Mouse (Mus musculus): ENCODE measurements around the gene Hist2h4. TPM values are rescaled to one million over a fixed set of nuclear protein-coding genes. Genes with fewer than 3 reads are reported as not detected.
A peak's percentile ranks its signal among the peaks of the same experiment; 100 is the strongest.
"Not testable (repeated sequence)": the region's sequence is repeated elsewhere in the genome, so short reads cannot be mapped to it uniquely, and the experiment has no call there.

Hist2h4 gene
- total and polyA plus RNA-seq, 2 experiments from 2014 or later: 5.1 to 60.5 TPM

GRCm38 (mm10) chr3:96221640-96222038, 41.5 kb downstream of the Hist2h4 start:
- TF ChIP-seq CTCF (IDR thresholded peaks at IDR 0.05; ENCODE audit: low read depth): no peak
- 9% methylated on average over 9 of the region's 9 CpGs for WGBS
- Histone ChIP-seq H3K9ac (peak overlapping the region; percentile 69), H3K4me1 (ENCODE audit: insufficient read depth) (peaks cover 10% of the 10 kb centered on the region), H3K27me3 (ENCODE audit: insufficient read depth, low read length) (no peaks in the 10 kb centered on the region), H3K9me3 (ENCODE audit: low read length) (no peaks in the 10 kb centered on the region), H3K36me3 (ENCODE audit: insufficient read depth) (no peaks in the 10 kb centered on the region), H3K4me2 (ENCODE audit: low read depth) (peak overlapping the region; percentile 80), H3K27ac (ENCODE audit: low read depth, low read length) (peak overlapping the region; percentile 92), H3K4me3 (ENCODE audit: low read depth, low read length) (peak overlapping the region; percentile 63)
- ATAC-seq (no peak), DNase-seq (no peak)

DNA sequence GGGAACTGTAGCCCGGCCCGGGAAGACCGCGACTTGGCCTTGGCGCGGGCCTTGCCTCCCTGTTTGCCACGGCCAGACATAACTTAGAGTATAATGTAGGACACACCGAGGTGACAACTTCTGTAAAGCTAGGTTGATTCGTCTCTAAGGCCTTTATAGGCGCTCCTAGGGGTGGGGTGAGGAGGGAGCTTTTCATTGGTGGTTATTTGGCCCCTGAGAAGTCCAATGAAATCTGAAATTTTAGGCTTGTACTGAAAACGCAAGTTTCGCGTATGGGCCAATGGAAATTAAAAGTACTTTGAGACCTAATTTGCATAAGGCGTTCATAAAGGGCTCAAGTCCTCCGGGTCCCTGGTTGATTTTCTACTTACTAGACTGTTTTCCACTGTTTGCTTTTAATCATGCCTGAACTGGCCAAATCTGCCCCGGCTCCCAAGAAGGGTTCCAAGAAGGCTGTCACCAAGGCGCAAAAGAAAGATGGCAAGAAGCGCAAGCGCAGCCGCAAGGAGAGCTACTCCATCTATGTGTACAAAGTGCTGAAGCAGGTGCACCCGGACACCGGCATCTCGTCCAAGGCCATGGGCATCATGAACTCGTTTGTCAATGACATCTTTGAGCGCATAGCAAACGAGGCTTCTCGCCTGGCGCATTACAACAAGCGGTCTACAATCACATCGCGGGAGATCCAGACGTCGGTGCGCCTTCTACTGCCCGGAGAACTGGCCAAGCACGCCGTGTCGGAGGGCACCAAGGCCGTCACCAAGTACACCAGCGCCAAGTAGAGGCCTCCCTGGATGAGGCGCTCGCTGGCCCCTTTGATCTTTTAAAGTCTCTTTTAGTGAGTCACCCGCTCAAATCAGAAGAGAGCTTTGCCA, 42.1 kb downstream of the Hist2h4 start, which contains the start of the genes Hist2h2ac and Hist2h2be:
Hist2h2ac (minus strand) TSS at position 116 of the 875 bp plus-strand sequence.
Hist2h2be (plus strand) TSS at position 355 of the 875 bp plus-strand sequence.
- peak; percentile 84 for ATAC-seq
- H3K4me1 ChIP-seq (ENCODE audit: insufficient read depth): peaks cover 10% of the 10 kb centered on the region

GRCm38 (mm10) chr3:96220131-96220764, 42.9 kb downstream of the Hist2h4 start:
- peak overlapping the region; percentile 63 for H3K4me3 ChIP-seq (ENCODE audit: low read depth, low read length)
- peak overlapping the region; percentile 69 for H3K9ac ChIP-seq
- H3K4me1 ChIP-seq (ENCODE audit: insufficient read depth); H3K27me3 ChIP-seq (ENCODE audit: insufficient read depth, low read length); DNase-seq; H3K9me3 ChIP-seq (ENCODE audit: low read length); H3K36me3 ChIP-seq (ENCODE audit: insufficient read depth): not testable (repeated sequence)
- ATAC-seq: peak; percentile 5
- WGBS: under 1% methylated on average over 33 of the region's 47 CpGs
- peak overlapping the region; percentile 92 for H3K27ac ChIP-seq (ENCODE audit: low read depth, low read length)
- peak overlapping the region; percentile 80 for H3K4me2 ChIP-seq (ENCODE audit: low read depth)

More for the DNA sequence above, 42.1 kb downstream of the Hist2h4 start, which contains the start of the genes Hist2h2ac and Hist2h2be:
- Histone ChIP-seq H3K27ac (ENCODE audit: low read depth, low read length) (peak within 1 kb of the TSS; percentile 92), H3K27me3 (ENCODE audit: insufficient read depth, low read length) (no peaks in the 10 kb centered on the region), H3K9me3 (ENCODE audit: low read length) (no peaks in the 10 kb centered on the region), H3K4me3 (ENCODE audit: low read depth, low read length) (peak within 1 kb of the TSS; percentile 63), H3K4me2 (ENCODE audit: low read depth) (peak within 1 kb of the TSS; percentile 80), H3K9ac (peak within 1 kb of the TSS; percentile 69), H3K36me3 (ENCODE audit: insufficient read depth) (no peaks in the 10 kb centered on the region)
- TF ChIP-seq CTCF (IDR thresholded peaks at IDR 0.05; ENCODE audit: low read depth): no peak
- peak; percentile 92 for DNase-seq
- under 1% methylated on average over 43 of the region's 43 CpGs for WGBS

DNA sequence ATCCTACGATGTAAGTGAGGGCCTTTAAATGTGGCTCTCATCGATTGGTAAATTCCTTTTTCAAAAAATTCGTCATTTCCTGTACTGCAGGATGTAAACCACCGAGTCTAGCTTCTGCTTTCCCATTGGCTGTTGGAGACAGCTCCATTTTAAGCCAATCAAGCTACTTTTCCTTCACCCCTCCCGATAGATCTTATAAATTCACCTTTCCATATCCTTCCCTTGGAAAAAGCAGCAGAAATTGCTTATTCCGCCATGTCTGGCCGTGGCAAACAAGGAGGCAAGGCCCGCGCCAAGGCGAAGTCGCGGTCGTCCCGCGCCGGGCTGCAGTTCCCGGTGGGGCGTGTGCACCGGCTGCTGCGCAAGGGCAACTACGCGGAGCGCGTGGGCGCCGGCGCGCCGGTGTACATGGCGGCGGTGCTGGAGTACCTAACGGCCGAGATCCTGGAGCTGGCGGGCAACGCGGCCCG, 43.4 kb downstream of the Hist2h4 start, which contains the start of the genes Bola1 and Hist2h2ab:
Bola1 (minus strand) TSS at position 49 of the 470 bp plus-strand sequence.
Hist2h2ab (plus strand) TSS at position 205 of the 470 bp plus-strand sequence.
- Histone ChIP-seq H3K27me3 (ENCODE audit: insufficient read depth, low read length) (no peaks in the 10 kb centered on the region), H3K9ac (peak within 1 kb of the TSS; percentile 69), H3K36me3 (ENCODE audit: insufficient read depth) (no peaks in the 10 kb centered on the region), H3K27ac (ENCODE audit: low read depth, low read length) (peak within 1 kb of the TSS; percentile 92), H3K4me3 (ENCODE audit: low read depth, low read length) (peak within 1 kb of the TSS; percentile 63), H3K4me2 (ENCODE audit: low read depth) (peak within 1 kb of the TSS; percentile 80), H3K9me3 (ENCODE audit: low read length) (no peaks in the 10 kb centered on the region), H3K4me1 (ENCODE audit: insufficient read depth) (peaks cover 5% of the 10 kb centered on the region)
- WGBS: 2% methylated on average over 36 of the region's 37 CpGs
- ATAC-seq: peak; percentile 94
- TF ChIP-seq CTCF (IDR thresholded peaks at IDR 0.05; ENCODE audit: low read depth): no peak
- DNase-seq: peak; percentile 90

DNA sequence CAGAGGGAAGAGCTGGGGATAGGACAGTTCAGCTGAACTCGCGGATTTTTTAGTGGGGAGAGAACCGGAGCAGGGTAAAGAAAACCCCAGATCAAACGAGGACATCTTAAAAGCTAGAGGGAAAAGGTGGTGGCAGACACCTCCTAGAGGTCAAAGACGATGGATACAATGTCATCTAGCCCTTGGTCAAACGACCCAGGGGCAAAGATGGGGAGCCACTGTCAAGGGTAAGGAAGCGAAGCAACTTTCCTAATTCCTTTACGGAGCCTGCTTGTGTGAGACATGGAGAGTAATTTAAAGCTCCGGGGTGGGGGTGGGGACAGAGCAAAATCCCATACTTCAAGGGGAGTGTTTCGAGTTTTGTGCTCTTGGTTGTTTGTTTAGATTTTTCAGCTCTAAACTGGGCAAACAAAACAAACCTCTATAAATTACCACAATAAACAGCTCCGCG, 43.9 kb downstream of the Hist2h4 start:
- peaks cover 5% of the 10 kb centered on the region for H3K4me1 ChIP-seq (ENCODE audit: insufficient read depth)
- WGBS: 0% methylated on average over 12 of the region's 12 CpGs
- TF ChIP-seq CTCF (IDR thresholded peaks at IDR 0.05; ENCODE audit: low read depth): peak; percentile 50
- H3K36me3 ChIP-seq (ENCODE audit: insufficient read depth): no peaks in the 10 kb centered on the region
- ATAC-seq (peak; percentile 37), DNase-seq (no peak)
- H3K4me3 ChIP-seq (ENCODE audit: low read depth, low read length): peak overlapping the region; percentile 63
- H3K9ac ChIP-seq: peak overlapping the region; percentile 69
- H3K4me2 ChIP-seq (ENCODE audit: low read depth): peak overlapping the region; percentile 80
- no peaks in the 10 kb centered on the region for H3K27me3 ChIP-seq (ENCODE audit: insufficient read depth, low read length)
- H3K9me3 ChIP-seq (ENCODE audit: low read length): no peaks in the 10 kb centered on the region
- peak overlapping the region; percentile 92 for H3K27ac ChIP-seq (ENCODE audit: low read depth, low read length)

Small RNA genes lying within 50 kb of the gene (microRNA-seq; reads per million reads assigned to microRNA genes)
- 0 reads per million in 2 experiments for gene Gm44492
- 0 reads per million in 2 experiments for gene Gm47311
- gene Gm47313: 0 reads per million in 2 experiments

Other genes with a start within 250 kb of the Hist2h4 start
- gene Vps45, start 204.8 kb downstream of the Hist2h4 start, total RNA-seq (2014; rRNA removed): 59.5 and 60.5 TPM in 2 replicates
- 65.1 and 68.3 TPM in 2 replicates for gene Vps45, start 204.8 kb downstream of the Hist2h4 start, polyA plus RNA-seq (2015; fragmentation: Nextera tagmentation; extraction: Ambion mirVana)
- gene Otud7b, start 158.8 kb downstream of the Hist2h4 start, total RNA-seq (2014; rRNA removed): 6.2 and 13.5 TPM in 2 replicates
- gene Otud7b, start 158.8 kb downstream of the Hist2h4 start, polyA plus RNA-seq (2015; fragmentation: Nextera tagmentation; extraction: Ambion mirVana): 5.7 and 8.8 TPM in 2 replicates
- 9.5 and 14.6 TPM in 2 replicates for gene Mtmr11, start 101.3 kb downstream of the Hist2h4 start, total RNA-seq (2014; rRNA removed)
- gene Mtmr11, start 101.3 kb downstream of the Hist2h4 start, polyA plus RNA-seq (2015; fragmentation: Nextera tagmentation; extraction: Ambion mirVana): 7.8 and 8.4 TPM in 2 replicates
- 41.9 and 66.5 TPM in 2 replicates for gene Sf3b4, start 91.0 kb downstream of the Hist2h4 start, total RNA-seq (2014; rRNA removed)
- gene Sf3b4, start 91.0 kb downstream of the Hist2h4 start, polyA plus RNA-seq (2015; fragmentation: Nextera tagmentation; extraction: Ambion mirVana): 169 and 172 TPM in 2 replicates
- gene Sv2a, start 82.2 kb downstream of the Hist2h4 start, total RNA-seq (2014; rRNA removed): 82.6 and 112 TPM in 2 replicates
- gene Sv2a, start 82.2 kb downstream of the Hist2h4 start, polyA plus RNA-seq (2015; fragmentation: Nextera tagmentation; extraction: Ambion mirVana): 106 and 124 TPM in 2 replicates
- gene Bola1, start 43.6 kb downstream of the Hist2h4 start, total RNA-seq (2014; rRNA removed): 31.4 and 40.2 TPM in 2 replicates
- gene Bola1, start 43.6 kb downstream of the Hist2h4 start, polyA plus RNA-seq (2015; fragmentation: Nextera tagmentation; extraction: Ambion mirVana): 67.7 and 75.8 TPM in 2 replicates
- 166 and 395 TPM in 2 replicates for gene Hist2h2ab, start 43.4 kb downstream of the Hist2h4 start, total RNA-seq (2014; rRNA removed)
- gene Hist2h2ab, start 43.4 kb downstream of the Hist2h4 start, polyA plus RNA-seq (2015; fragmentation: Nextera tagmentation; extraction: Ambion mirVana): 1.2 TPM in 1 of 2 replicates, not detected in the other
- gene Hist2h2ac, start 42.4 kb downstream of the Hist2h4 start, total RNA-seq (2014; rRNA removed): 471 and 484 TPM in 2 replicates
- gene Hist2h2ac, start 42.4 kb downstream of the Hist2h4 start, polyA plus RNA-seq (2015; fragmentation: Nextera tagmentation; extraction: Ambion mirVana): 1.9 and 2.2 TPM in 2 replicates
- 9.0 and 12.2 TPM in 2 replicates for gene Hist2h2be, start 42.2 kb downstream of the Hist2h4 start, total RNA-seq (2014; rRNA removed)
- gene Hist2h2be, start 42.2 kb downstream of the Hist2h4 start, polyA plus RNA-seq (2015; fragmentation: Nextera tagmentation; extraction: Ambion mirVana): 3.6 and 3.9 TPM in 2 replicates
- gene Hist2h3c2, start 24.2 kb downstream of the Hist2h4 start, total RNA-seq (2014; rRNA removed): 52.3 and 90.8 TPM in 2 replicates
- gene Hist2h3c2, start 24.2 kb downstream of the Hist2h4 start, polyA plus RNA-seq (2015; fragmentation: Nextera tagmentation; extraction: Ambion mirVana): 0.84 and 1.3 TPM in 2 replicates
- 858 and 1,027 TPM in 2 replicates for gene Hist2h2aa2, start 23.0 kb downstream of the Hist2h4 start, total RNA-seq (2014; rRNA removed)
- 32.7 and 59.8 TPM in 2 replicates for gene Hist2h2aa2, start 23.0 kb downstream of the Hist2h4 start, polyA plus RNA-seq (2015; fragmentation: Nextera tagmentation; extraction: Ambion mirVana)
- gene Hist2h2aa1, start 17.8 kb downstream of the Hist2h4 start, total RNA-seq (2014; rRNA removed): 906 and 1,412 TPM in 2 replicates
- gene Hist2h2aa1, start 17.8 kb downstream of the Hist2h4 start, polyA plus RNA-seq (2015; fragmentation: Nextera tagmentation; extraction: Ambion mirVana): 14.2 and 23.3 TPM in 2 replicates
- gene Hist2h3c1, start 16.6 kb downstream of the Hist2h4 start, total RNA-seq (2014; rRNA removed): not detected in 2 replicates
- not detected in 2 replicates for gene Hist2h3c1, start 16.6 kb downstream of the Hist2h4 start, polyA plus RNA-seq (2015; fragmentation: Nextera tagmentation; extraction: Ambion mirVana)
- 400 and 545 TPM in 2 replicates for gene Hist2h3b, start 5.3 kb upstream of the Hist2h4 start, total RNA-seq (2014; rRNA removed)
- 9.4 and 9.7 TPM in 2 replicates for gene Hist2h3b, start 5.3 kb upstream of the Hist2h4 start, polyA plus RNA-seq (2015; fragmentation: Nextera tagmentation; extraction: Ambion mirVana)
- gene Hist2h2bb, start 6.4 kb upstream of the Hist2h4 start, total RNA-seq (2014; rRNA removed): 181 and 278 TPM in 2 replicates
- gene Hist2h2bb, start 6.4 kb upstream of the Hist2h4 start, polyA plus RNA-seq (2015; fragmentation: Nextera tagmentation; extraction: Ambion mirVana): 0.62 and 1.4 TPM in 2 replicates
- 1.7 and 5.7 TPM in 2 replicates for gene Fcgr1, start 30.7 kb upstream of the Hist2h4 start, total RNA-seq (2014; rRNA removed)
- gene Fcgr1, start 30.7 kb upstream of the Hist2h4 start, polyA plus RNA-seq (2015; fragmentation: Nextera tagmentation; extraction: Ambion mirVana): 1.5 and 2.4 TPM in 2 replicates
- not detected in 2 replicates for gene BC107364, start 189.0 kb upstream of the Hist2h4 start, total RNA-seq (2014; rRNA removed)
- gene BC107364, start 189.0 kb upstream of the Hist2h4 start, polyA plus RNA-seq (2015; fragmentation: Nextera tagmentation; extraction: Ambion mirVana): not detected in 2 replicates

Measured in forebrain, postnatal 0 days (tissue).